Mouse (Mus musculus) large intestine, adult 2 months (tissue): ENCODE measurements around the gene Gar1. TPM values are rescaled to one million over a fixed set of nuclear protein-coding genes. Genes with fewer than 3 reads are reported as not detected.

ENCODE experiments used
- DNase-seq: peaks from one replicate; pipeline ENCODE4 v3.0.0-alpha.2; 2012; ENCODE audit warnings: low read depth, low spot score
- WGBS: fragments of 180-500 bp; shearing (Covaris S2); methylation state at CpG from one replicate; pipeline ENCODE4 v1.1.7; 2018; 5-methylcytosine and 5-hydroxymethylcytosine counted together
- polyA plus RNA-seq: library from polyadenylated mRNA; depleted of rRNA; stranded (reverse); fragments of >200 nt; gene quantifications from 2 replicates; pipeline ENCODE4 v1.2.3, GENCODE M21; 2012; rRNA removed

Gene Gar1
- 25.7 and 26.0 TPM in 2 replicates for polyA plus RNA-seq

GRCm38 (mm10) chr3:129831035-129831568 lies at the start of gene Gar1:
Gene Gar1, minus strand, starts transcription at chr3:129831396.
- 1% methylated on average over 60 of the region's 60 CpGs for WGBS
- DNase-seq, result peak; percentile 89

- 59% methylated on average over 2 of the region's 2 CpGs for WGBS
- no peak for DNase-seq
These were observed 48.7 kb upstream of the Gar1 start for GRCm38 (mm10) chr3:129879913-129880312.

- 3% methylated on average over 25 of the region's 25 CpGs for WGBS
- no peak for DNase-seq
These were observed 48.0 kb upstream of the Gar1 start for GRCm38 (mm10) chr3:129879131-129879757.

- DNase-seq, result no peak
- WGBS, result under 1% methylated on average over 66 of the region's 66 CpGs
These were observed 47.3 kb upstream of the Gar1 start, which contains the start of gene Pla2g12a for GRCm38 (mm10) chr3:129878405-129879021. Gene Pla2g12a, plus strand, starts transcription at chr3:129878606.

GRCm38 (mm10) chr3:129877327-129877726 lies 46.1 kb upstream of the Gar1 start:
- WGBS, result 35% methylated on average over 10 of the region's 10 CpGs
- DNase-seq, result no peak

- no peak for DNase-seq
- WGBS, result 45% methylated on average over 14 of the region's 14 CpGs
These were observed 32.5 kb upstream of the Gar1 start for GRCm38 (mm10) chr3:129863698-129864097.

- no peak for DNase-seq
These were observed 31.4 kb upstream of the Gar1 start for GRCm38 (mm10) chr3:129862592-129862991.

GRCm38 (mm10) chr3:129846846-129847245 lies 15.7 kb upstream of the Gar1 start:
- DNase-seq, result no peak
- 66% methylated on average over 7 of the region's 7 CpGs for WGBS

More at GRCm38 (mm10) chr3:129862592-129862991, 31.4 kb upstream of the Gar1 start:
- WGBS, result 59% methylated on average over 2 of the region's 2 CpGs

GRCm38 (mm10) chr3:129845868-129846267 lies 14.7 kb upstream of the Gar1 start:
- WGBS, result 55% methylated on average over 2 of the region's 2 CpGs
- no peak for DNase-seq

GRCm38 (mm10) chr3:129838017-129838416 lies 6.8 kb upstream of the Gar1 start:
- DNase-seq, result no peak
- 62% methylated on average over 7 of the region's 7 CpGs for WGBS

- 52% methylated on average over 6 of the region's 6 CpGs for WGBS
- DNase-seq, result no peak
These were observed 5.8 kb upstream of the Gar1 start for GRCm38 (mm10) chr3:129836965-129837364.

- peak; percentile 32 for DNase-seq
- 7% methylated on average over 11 of the region's 11 CpGs for WGBS
These were observed 5.0 kb upstream of the Gar1 start for GRCm38 (mm10) chr3:129836051-129836697.

- no peak for DNase-seq
- 50% methylated on average over 6 of the region's 6 CpGs for WGBS
These were observed 4.3 kb upstream of the Gar1 start, which contains the start of gene Cfi for GRCm38 (mm10) chr3:129835388-129835934. Gene Cfi, plus strand, starts transcription at chr3:129835884.

GRCm38 (mm10) chr3:129830626-129831025 lies 570 bp downstream of the Gar1 start:
- 2% methylated on average over 43 of the region's 45 CpGs for WGBS

GRCm38 (mm10) chr3:129827691-129828090 lies 3.5 kb downstream of the Gar1 start:
- DNase-seq, result no peak
- 97% methylated on average over 5 of the region's 5 CpGs for WGBS

More at GRCm38 (mm10) chr3:129830626-129831025, 570 bp downstream of the Gar1 start:
- no peak for DNase-seq

- WGBS, result 89% methylated on average over 10 of the region's 10 CpGs
- DNase-seq, result no peak
These were observed 4.5 kb downstream of the Gar1 start for GRCm38 (mm10) chr3:129826691-129827090.

- no peak for DNase-seq
- WGBS, result 92% methylated on average over 10 of the region's 10 CpGs
These were observed 6.3 kb downstream of the Gar1 start for GRCm38 (mm10) chr3:129824891-129825290.

GRCm38 (mm10) chr3:129824146-129824545 lies 7.0 kb downstream of the Gar1 start:
- 73% methylated on average over 4 of the region's 4 CpGs for WGBS
- DNase-seq, result no peak

- WGBS, result 52% methylated on average over 5 of the region's 5 CpGs
- DNase-seq, result no peak
These were observed 7.9 kb downstream of the Gar1 start for GRCm38 (mm10) chr3:129823293-129823692.

GRCm38 (mm10) chr3:129822206-129822775 lies 8.9 kb downstream of the Gar1 start, which contains the start of gene Rrh:
Gene Rrh, minus strand, starts transcription at chr3:129822587.
- DNase-seq, result no peak
- WGBS, result 95% methylated on average over 11 of the region's 11 CpGs
